Mouse (Mus musculus): ENCODE data around the gene Sox10. TPM values are rescaled to one million over a fixed set of nuclear protein-coding genes. Genes with fewer than 3 reads are reported as not detected.

Gene Sox10
- polyA plus RNA-seq, 1 experiment: 1.0 TPM

GRCm38 (mm10) chr15:79140866-79141565 is 24.0 kb downstream of the Sox10 start, which contains the start of the genes Polr2f and 1700088E04Rik:
Polr2f (plus strand) TSS chr15:79141009.
1700088E04Rik (minus strand) TSS chr15:79141253.
- Histone ChIP-seq H3K4me1 (ENCODE audit: control insufficient read depth, insufficient read depth, low read length) (peaks cover 2% of the 10 kb centered on the region; the same call in 1 of the 2 replicates), H3K27ac (ENCODE audit: insufficient read depth, low read length) (no peak within 1 kb of the TSS), H3K4me3 (ENCODE audit: insufficient read depth, low read length) (peak within 1 kb of the TSS; percentile 91)
- peak; percentile 99 for TF ChIP-seq POLR2A (IDR thresholded peaks at IDR 0.05; ENCODE audit: low read depth, low read length)
- TF ChIP-seq CTCF (IDR thresholded peaks at IDR 0.05; ENCODE audit: borderline replicate concordance, insufficient read depth, low read length): no peak

- Histone ChIP-seq H3K27ac (ENCODE audit: insufficient read depth, low read length) (no peak overlapping the region), H3K4me3 (ENCODE audit: insufficient read depth, low read length) (no peak overlapping the region), H3K4me1 (ENCODE audit: control insufficient read depth, insufficient read depth, low read length) (peaks cover 2% of the 10 kb centered on the region; the same call in 1 of the 2 replicates)
- TF ChIP-seq POLR2A (IDR thresholded peaks at IDR 0.05; ENCODE audit: low read depth, low read length) (no peak), CTCF (IDR thresholded peaks at IDR 0.05; ENCODE audit: borderline replicate concordance, insufficient read depth, low read length) (no peak)
Measured at GRCm38 (mm10) chr15:79139640-79140039, 25.4 kb downstream of the Sox10 start.

DNA sequence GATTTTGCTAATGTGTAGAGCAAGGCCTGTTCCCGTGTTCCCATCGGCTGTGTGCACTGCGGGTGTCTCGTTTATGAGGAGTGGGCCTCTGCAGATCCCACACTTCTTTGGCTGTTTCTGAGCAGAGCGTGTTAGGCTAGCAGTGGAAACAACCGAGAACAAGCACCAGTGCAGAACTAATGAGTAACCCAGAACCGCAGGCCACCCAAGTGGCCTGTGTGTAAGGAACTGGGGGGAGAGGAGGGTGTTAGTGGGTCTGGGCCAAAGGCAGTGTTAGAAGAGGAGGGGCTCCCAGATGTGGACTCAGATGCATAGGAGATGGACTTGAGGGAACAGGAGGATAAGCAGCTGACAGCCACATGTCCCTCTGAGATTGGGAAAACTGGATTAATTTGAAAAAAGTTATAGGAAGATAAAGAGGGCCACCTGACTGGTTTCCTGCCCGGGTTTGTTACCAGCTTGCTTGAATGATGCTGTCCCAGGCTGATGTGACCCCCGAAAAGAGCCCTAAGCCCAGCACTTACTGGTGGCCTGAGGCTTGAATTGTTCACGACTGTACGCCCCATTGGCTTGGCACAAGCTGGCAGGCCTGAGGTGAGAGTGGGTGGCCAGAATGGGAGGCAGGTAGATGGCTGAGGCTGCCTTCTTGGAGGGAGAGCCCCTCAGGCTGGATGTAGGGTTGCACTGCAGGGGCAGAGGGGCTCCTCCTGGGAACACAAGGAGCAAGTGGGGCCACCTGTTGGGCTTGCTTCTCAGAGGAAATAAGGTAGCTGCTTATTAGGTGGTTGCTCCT is 29.1 kb downstream of the Sox10 start:
- Histone ChIP-seq H3K27ac (ENCODE audit: insufficient read depth, low read length) (no peak overlapping the region), H3K4me3 (ENCODE audit: insufficient read depth, low read length) (no peak overlapping the region), H3K4me1 (ENCODE audit: control insufficient read depth, insufficient read depth, low read length) (0 out of 2 replicates have a peak, but pooled peaks cover 2% of the 10 kb centered on the region)
- TF ChIP-seq CTCF (IDR thresholded peaks at IDR 0.05; ENCODE audit: borderline replicate concordance, insufficient read depth, low read length) (no peak), POLR2A (IDR thresholded peaks at IDR 0.05; ENCODE audit: low read depth, low read length) (no peak)

DNA sequence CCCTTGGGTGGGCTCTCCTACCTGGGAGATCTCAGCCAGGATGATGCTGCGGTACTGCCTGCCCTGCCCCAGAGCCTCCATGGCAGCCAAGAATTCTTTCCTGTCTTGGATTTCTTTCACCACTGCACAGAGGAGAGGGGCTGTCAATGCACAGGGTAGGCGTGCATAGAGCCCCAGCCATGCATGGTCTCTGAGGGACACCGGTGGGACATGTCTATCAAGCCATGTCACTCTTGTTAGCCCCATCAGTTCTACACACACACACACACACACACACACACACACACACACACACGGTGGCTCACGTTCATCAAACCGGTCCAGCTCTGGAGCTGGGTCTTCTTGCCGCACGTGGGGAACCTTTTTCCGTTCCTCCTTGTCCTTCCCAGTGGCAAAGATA is 29.7 kb downstream of the Sox10 start:
- Histone ChIP-seq H3K4me1 (ENCODE audit: control insufficient read depth, insufficient read depth, low read length) (0 out of 2 replicates have a peak, but pooled peaks cover 4% of the 10 kb centered on the region), H3K27ac (ENCODE audit: insufficient read depth, low read length) (no peak overlapping the region), H3K4me3 (ENCODE audit: insufficient read depth, low read length) (no peak overlapping the region)
- no peak for TF ChIP-seq POLR2A (IDR thresholded peaks at IDR 0.05; ENCODE audit: low read depth, low read length)

DNA sequence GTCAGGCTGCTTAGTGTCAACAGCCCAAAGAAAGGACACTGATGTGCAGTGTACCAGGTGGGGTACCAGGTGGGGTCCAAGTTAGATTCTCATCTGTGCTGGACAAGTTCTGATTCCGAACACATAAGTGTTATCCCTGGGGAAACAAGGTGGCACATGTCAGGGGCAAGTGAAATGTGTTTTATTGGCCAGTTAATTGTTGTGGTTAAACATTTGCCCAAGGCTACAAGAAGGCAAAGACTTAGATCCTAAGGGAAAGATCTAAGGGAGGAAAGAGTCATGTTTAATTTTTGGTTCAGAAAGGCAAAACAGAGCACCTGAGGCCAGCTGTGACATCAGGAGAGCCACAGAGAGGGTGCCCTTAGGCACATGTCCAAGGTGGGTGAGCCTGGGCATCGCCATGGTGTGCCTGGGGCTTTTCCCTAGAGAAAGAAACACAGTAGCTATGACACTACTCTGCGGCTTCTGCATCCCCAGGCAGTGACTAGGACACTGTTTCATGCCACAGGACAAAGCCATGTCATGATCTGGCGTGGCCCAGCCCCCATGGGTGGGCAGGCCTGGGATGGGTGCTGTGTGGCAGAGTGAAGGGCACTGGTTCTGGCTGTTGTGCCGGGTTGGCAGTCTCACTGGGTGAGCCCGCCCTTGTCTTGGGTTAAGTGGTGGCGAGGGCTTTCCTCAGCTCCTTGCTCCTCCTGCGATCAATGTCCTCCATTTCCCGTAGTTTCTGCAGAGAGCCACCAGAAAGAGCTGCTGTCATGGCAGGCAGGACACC is 30.4 kb downstream of the Sox10 start:
- no peak overlapping the region for H3K4me3 ChIP-seq (ENCODE audit: insufficient read depth, low read length)
- TF ChIP-seq POLR2A (IDR thresholded peaks at IDR 0.05; ENCODE audit: low read depth, low read length): no peak
- TF ChIP-seq CTCF (IDR thresholded peaks at IDR 0.05; ENCODE audit: borderline replicate concordance, insufficient read depth, low read length): no peak
- 0 out of 2 replicates have a peak, but pooled peaks cover 4% of the 10 kb centered on the region for H3K4me1 ChIP-seq (ENCODE audit: control insufficient read depth, insufficient read depth, low read length)
- no peak overlapping the region for H3K27ac ChIP-seq (ENCODE audit: insufficient read depth, low read length)

- Histone ChIP-seq H3K4me1 (ENCODE audit: control insufficient read depth, insufficient read depth, low read length) (0 out of 2 replicates have a peak, but pooled peaks cover 4% of the 10 kb centered on the region), H3K4me3 (ENCODE audit: insufficient read depth, low read length) (no peak overlapping the region), H3K27ac (ENCODE audit: insufficient read depth, low read length) (no peak overlapping the region)
- TF ChIP-seq POLR2A (IDR thresholded peaks at IDR 0.05; ENCODE audit: low read depth, low read length) (no peak), CTCF (IDR thresholded peaks at IDR 0.05; ENCODE audit: borderline replicate concordance, insufficient read depth, low read length) (no peak)
Measured at GRCm38 (mm10) chr15:79133191-79133661, 31.8 kb downstream of the Sox10 start.

DNA sequence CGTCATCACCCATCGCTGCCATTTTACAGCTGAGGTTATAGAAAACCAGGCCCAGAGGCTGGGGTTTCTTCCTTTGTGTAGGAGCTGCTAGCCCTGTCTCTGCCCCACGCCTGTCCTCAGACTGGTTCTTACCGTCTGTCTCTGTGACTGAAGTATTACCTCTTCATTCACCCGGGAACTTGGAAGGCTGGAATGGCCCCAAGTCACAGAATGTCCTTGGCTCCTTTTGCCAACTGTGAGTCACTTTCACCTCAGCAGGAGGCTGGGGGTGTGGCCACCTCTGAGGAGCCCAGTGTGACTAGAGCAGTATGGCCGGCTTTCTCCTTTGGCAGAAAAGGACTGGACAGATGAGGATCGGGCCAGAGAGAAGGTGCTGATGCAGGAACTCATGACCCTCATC is 33.6 kb downstream of the Sox10 start:
- no peak for TF ChIP-seq CTCF (IDR thresholded peaks at IDR 0.05; ENCODE audit: borderline replicate concordance, insufficient read depth, low read length)
- no peak for TF ChIP-seq POLR2A (IDR thresholded peaks at IDR 0.05; ENCODE audit: low read depth, low read length)
- 0 out of 2 replicates have a peak overlapping the region, but pooled peaks have one; percentile 10 for H3K27ac ChIP-seq (ENCODE audit: insufficient read depth, low read length)
- 0 out of 2 replicates have a peak, but pooled peaks cover 4% of the 10 kb centered on the region for H3K4me1 ChIP-seq (ENCODE audit: control insufficient read depth, insufficient read depth, low read length)

GRCm38 (mm10) chr15:79130782-79131181 is 34.3 kb downstream of the Sox10 start:
- H3K4me3 ChIP-seq (ENCODE audit: insufficient read depth, low read length): no peak overlapping the region
- 0 out of 2 replicates have a peak, but pooled peaks cover 4% of the 10 kb centered on the region for H3K4me1 ChIP-seq (ENCODE audit: control insufficient read depth, insufficient read depth, low read length)
- TF ChIP-seq POLR2A (IDR thresholded peaks at IDR 0.05; ENCODE audit: low read depth, low read length) (no peak), CTCF (IDR thresholded peaks at IDR 0.05; ENCODE audit: borderline replicate concordance, insufficient read depth, low read length) (no peak)
- H3K27ac ChIP-seq (ENCODE audit: insufficient read depth, low read length): no peak overlapping the region; the same call in 1 of the 2 replicates

More for the DNA sequence above, 33.6 kb downstream of the Sox10 start:
- H3K4me3 ChIP-seq (ENCODE audit: insufficient read depth, low read length): no peak overlapping the region

DNA sequence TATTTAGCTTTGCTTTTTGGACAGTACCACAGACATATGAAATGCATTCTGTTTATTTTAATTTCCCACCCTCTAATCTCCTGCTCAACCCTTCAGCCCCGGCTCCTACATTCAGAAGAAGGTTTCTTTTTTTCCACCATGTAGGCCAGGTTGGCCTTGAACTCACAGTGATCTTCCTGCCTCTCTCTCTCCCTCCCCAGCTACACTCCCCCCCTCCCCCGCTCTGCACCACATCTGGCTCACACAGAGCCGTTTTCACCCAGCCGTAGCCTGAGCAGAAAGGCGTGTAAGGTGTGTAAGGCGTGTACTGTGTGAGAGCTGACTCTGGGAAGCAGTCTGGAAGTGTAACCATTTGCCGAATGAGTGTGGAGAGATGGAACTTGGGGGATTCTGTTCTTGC is 35.7 kb downstream of the Sox10 start:
- Histone ChIP-seq H3K4me3 (ENCODE audit: insufficient read depth, low read length) (no peak overlapping the region), H3K4me1 (ENCODE audit: control insufficient read depth, insufficient read depth, low read length) (0 out of 2 replicates have a peak, but pooled peaks cover 4% of the 10 kb centered on the region), H3K27ac (ENCODE audit: insufficient read depth, low read length) (no peak overlapping the region)
- no peak for TF ChIP-seq CTCF (IDR thresholded peaks at IDR 0.05; ENCODE audit: borderline replicate concordance, insufficient read depth, low read length)
- no peak for TF ChIP-seq POLR2A (IDR thresholded peaks at IDR 0.05; ENCODE audit: low read depth, low read length)
